Mouse (Mus musculus): Measurements from ENCODE around the gene Fam78a. TPM values are rescaled to one million over a fixed set of nuclear protein-coding genes. Genes with fewer than 3 reads are reported as not detected.

Fam78a gene
- 10 to 100 TPM; 22.8 to 23.9 TPM for total RNA-seq (2021)
- long read RNA-seq, experiment 1, full-length matches to known transcripts: 4 of 20 reads
- long read RNA-seq, experiment 1, partial matches to known transcripts: 5 of 20 reads
- long read RNA-seq, experiment 1, other reads (novel, unspliced or antisense): 11 of 20 reads
- long read RNA-seq, experiment 2, full-length matches to known transcripts: 4 of 22 reads
- long read RNA-seq, experiment 2, partial matches to known transcripts: 6 of 22 reads
- long read RNA-seq, experiment 2, other reads (novel, unspliced or antisense): 12 of 22 reads

DNA sequence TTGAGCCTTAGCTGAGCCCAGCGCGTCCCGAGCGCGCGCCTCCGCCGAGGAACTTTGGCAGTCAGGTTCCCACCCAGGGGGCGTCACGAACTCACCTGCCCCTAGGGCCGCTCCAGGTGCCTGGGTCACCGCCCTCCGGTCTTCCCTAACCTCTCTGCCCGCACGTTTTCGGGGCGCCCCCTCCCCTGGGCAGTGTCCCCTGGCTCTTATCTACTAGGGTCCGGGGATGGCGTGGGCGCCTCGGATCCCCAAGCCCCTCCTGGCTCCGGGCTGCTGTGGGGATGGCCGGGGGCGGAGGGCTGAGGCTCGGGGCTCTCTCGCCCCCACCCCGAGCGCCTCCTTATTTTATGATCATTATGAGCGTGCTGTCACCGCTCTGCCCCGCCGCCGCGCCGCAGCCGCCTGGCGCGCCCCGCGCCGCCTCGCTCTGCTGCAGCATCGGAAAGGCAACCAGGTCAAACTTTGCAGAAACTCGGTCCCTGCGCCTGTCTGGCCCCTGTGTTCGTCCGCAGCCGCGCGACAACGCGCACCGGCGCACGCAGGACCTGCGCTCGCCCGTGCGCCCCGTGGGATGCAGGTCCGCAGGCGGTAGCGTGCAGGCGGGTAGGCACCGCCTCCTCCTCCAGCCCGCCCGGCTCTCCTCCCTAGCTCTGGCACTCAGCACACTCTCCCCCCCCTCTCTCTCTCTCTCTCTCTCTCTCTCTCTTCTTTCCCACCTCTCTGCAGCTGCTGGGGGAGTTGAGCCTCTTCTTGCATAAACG, at the start of gene Fam78a:
TSS of gene Fam78a (minus strand) at position 747 of the 761 bp plus-strand sequence.
- DNase-seq: peak; percentile 43 to 53
- intact Hi-C loops (cut with DNase I): no loop called here

DNA sequence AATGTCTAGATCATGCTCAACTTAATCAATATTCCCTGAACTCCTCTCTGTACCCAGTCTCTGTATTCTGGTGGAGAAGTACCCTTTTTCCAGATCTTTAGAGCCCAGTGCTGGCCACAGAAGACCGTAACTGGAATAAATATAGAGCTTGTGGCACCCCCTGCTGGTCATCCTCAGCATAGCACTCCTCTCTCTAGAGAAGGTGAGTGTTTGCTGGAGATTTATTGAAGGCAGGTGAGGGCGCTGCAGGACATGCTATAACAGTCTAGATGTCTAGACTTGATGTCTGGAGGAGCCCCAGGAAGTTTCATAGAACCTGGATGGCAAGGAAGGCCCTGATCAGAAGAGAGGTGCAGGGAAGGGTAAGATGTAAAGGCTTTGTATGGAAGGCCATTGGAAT, 49.4 kb upstream of the Fam78a start:
- intact Hi-C loops (cut with DNase I): loop anchor here (2.0 to 10.0 kb wide), 3 partner anchors 97 to 449 kb away; partner anchors contain the start of gene Abl1
- DNase-seq: peak; percentile 85 to 90

DNA sequence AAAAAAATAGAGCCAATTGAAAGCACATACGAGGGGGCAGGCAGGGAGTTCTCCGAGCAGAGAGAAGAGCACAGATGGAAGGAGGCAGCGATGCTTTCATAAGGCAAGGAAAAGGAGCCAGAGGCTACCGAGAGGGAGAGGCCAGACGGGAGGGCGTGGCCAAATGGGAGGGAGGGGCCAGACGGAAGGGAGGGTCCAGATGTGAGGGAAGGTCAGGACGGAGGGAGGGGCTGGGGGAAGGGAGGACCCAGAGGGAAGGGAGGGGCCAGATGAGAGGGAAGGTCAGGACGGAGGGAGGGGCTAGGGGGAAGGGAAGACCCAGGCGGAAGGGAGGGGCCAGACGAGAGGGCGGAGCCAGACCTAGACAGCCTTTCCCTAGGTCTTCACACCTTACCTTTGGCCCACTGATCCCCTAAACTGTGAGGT, 47.9 kb upstream of the Fam78a start:
- peak; percentile 48 to 68 for DNase-seq
- intact Hi-C loops (cut with DNase I): loop anchor here (5.0 to 10.0 kb wide), 2 partner anchors 95 to 448 kb away; partner anchors contain the start of gene Abl1

DNA sequence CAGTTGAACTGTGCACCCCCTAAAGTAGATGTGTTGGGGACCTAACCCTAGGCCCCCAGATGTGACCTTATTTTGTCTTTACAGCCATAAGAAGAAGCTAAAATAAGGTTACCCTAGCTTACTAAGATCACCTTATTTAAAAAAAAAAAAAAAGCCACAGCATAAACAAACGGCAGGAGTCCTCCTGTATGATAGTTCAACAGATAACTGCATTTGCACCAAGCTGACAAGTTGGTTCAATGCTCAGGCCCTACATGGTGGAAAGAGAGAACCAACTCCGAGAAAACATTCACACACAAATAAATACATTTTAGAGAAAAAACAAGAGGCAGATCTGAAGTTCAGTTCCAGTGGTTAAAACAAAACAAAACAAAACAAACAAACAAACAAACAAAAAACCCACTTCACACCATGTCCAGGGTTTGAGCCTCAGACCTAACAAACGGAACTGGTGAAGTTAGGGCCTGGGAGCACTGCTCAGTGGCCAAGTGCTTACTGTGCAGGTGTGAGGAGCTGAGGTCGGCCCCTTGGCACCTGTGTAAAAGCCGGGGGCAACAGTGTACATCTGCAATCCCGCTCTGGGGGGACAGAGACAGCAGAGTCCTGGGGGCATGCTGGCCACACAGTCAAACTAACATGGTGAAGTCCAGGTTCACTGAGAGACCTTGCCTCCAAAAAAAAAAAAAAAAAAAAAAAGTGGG, 47.4 kb upstream of the Fam78a start:
- intact Hi-C loops (cut with DNase I): loop anchor here (2.0 to 10.0 kb wide), 3 partner anchors 49 to 447 kb away; partner anchors contain the start of gene Abl1
- no peak for DNase-seq

DNA sequence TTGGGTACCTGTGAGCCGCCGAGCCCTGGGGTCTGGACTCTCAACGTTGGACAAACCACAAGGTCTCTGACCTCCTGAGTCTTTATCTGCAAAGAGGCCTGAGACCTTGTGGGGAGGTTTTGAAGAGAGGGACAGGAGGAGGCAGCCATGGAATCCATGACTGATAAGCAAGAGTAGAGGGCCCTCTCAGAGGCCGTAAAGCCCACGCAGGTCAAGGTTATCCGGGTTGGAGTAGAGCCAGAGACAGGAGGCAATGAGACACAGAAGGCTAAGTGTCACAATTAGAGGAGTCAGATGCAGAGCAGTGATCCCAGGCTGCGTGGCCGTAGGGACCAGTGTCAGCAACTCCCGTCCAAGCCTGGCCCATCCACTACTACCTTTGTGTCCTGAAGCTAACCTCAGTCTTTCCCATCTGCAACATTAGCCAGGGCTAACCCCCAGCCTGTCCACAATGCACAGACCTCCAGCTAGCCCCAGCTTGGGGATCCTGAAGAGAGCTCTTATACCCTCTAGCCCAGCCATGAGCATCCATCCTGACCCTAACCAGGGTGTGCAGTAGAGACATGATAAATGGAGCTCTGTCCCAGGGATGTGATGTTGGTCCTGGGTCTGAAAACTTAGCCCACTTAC, 46.7 kb upstream of the Fam78a start:
- intact Hi-C loops (cut with DNase I): loop anchor here (2.0 to 10.0 kb wide), 3 partner anchors 49 to 447 kb away; partner anchors contain the start of gene Abl1
- DNase-seq: no peak

DNA sequence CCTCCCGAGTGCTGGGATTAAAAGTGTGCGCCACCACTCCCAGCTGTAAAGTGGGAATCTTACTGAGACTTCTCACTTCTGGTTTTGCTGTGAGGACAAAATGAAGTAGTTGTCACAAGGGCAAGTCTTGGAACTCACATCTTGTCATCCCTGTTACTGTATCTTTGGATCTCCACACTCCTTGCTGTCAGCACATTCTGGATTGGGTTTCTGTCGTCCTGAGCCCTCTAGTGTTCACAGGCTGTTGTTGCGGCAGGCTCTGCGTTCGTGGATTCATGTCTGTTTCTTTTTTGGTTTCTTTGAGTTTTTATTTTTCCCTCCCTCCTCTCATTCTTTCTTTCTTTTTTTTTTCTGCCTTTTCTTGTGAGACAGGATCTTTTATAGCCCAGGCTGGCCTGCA, 45.8 kb upstream of the Fam78a start:
- DNase-seq: peak; percentile 47 to 70
- intact Hi-C loops (cut with DNase I): loop anchor here (2.0 to 10.0 kb wide), 3 partner anchors 48 to 446 kb away; partner anchors contain the start of gene Abl1

DNA sequence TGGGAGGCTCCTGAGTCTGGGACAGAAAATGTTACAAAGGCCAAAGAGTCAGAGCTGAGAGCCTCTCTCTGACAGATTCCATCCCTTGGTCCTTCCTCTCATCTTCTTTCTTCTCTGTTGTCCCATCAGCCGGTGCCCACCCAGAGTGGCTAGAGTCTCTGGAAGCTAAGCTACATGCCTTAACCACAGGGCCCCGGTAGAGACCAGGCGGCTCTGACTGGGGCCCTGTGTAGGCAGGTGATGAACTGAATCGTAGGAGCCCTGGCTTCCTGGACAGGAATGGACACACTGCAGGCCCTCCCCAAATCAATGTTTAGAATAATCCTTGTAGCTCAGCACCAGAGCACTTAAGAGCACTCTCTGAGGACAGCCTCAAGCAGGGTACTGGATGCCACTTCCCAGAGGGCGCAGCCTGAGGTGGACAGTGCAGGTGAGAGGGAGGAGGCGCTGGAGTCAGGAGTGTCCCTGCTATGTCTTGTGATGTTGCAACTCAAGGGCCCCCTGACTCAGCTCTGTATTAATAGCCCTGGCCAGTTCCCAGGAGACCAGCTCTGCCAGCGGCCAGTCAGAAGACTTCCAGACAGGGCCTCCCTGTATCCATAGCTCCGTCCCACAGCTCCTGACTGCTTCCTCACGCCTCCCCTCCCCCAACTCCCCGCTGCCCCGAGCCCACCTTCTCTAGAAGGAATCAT, 44.9 kb upstream of the Fam78a start:
- peak; percentile 66 to 83 for DNase-seq
- intact Hi-C loops (cut with DNase I): loop anchor here (2.0 to 10.0 kb wide), 3 partner anchors 47 to 445 kb away; partner anchors contain the start of gene Abl1

DNA sequence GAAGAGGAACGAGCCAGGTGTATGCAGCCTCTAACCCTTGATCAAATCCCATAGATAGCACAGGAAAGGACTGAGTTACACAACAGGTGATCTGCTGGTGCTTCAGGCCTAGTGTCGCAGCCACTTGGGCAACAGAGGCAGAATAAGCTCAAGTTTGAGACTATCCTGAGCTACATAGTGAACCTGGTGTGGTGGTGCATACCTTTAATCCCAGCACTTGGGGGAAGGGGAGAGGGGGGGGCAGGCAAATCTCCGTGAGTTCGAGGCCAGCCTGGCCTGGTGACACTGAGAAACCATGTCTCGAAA, 43.8 kb upstream of the Fam78a start:
- intact Hi-C loops (cut with DNase I): no loop called here
- DNase-seq: no peak

DNA sequence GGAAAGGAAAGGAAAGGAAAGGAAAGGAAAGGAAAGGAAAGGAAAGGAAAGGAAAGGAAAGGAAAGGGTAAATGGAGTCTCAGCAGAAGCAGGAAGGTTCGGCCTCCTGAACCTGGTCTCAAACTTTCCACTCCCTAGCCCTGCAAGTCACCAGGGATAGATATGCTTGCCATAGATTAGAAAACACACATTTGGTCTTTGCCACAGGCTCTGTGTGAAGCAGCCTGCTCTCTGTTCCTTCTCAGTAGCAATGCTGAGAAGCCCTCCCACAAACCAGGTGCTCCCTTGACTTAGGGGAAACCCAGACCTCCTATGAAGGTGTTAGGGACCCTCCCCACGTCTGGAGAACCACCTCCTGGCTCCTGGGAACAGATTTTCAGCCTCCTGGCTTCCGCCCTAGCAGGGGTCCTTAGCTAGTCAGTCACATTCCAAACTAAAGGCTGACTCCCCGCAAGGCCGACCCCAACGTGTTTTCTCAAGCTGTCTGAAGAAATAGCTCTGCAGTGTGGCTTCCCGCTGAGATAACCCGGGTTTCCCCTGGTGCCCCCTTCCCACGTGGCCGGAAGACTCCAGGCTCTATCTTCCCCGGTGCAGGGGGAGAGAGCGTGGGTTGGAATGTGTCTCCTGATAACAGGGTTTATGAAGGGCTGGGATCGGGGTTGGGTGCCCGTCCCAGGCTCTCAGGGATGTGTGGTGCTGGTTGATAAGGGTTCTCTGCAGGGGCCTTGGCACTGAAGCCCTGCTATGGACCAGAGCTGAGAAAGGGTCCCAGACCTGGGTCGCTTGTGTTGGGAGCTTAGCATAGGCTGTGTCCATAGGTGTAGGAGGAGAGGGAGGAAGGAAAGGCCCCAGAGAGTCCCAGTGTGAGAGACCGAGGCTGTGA, 43.2 kb upstream of the Fam78a start:
- peak; percentile 27 to 44 for DNase-seq
- intact Hi-C loops (cut with DNase I): no loop called here

DNA sequence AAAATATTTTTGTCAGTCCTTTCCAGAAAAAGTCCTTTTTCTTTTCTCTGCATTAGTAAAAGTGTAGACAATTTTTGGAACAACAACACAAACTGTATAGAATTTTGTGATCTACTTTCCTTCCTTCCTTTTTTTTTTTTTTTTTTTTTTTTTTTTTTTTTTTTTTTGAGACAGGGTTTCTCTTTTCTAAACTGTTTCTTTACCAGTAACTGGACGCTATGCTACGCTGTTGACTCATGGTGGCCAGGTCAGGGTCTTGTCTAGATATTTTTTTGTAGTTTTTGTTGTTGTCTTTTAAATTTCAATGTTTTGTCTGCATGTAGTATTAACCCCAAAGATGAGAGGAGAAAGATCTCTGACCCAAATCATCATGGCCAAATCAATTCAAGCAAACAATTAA, 37.1 kb upstream of the Fam78a start:
- intact Hi-C loops (cut with DNase I): no loop called here

DNA sequence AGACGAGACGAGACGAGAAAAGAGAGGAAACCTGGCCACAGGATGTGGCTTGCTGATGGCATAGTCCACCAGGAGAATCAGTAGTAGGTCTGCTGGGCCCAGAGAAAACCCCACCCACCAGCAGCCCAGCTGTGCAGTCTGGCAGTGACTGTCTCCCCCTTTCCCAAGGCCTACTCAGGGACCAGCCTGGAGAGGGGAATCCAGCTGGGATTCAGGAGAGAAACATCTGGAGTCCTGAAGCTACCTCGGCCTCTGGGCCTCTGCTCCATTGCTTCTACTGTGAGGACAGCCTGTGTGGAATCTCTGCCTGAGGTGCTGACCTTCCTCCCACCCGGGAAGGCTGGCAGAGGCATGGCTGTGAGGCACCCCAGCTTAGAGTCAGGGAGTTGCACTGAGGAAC, 36.5 kb upstream of the Fam78a start:
- intact Hi-C loops (cut with DNase I): no loop called here

More for the DNA sequence above, 37.1 kb upstream of the Fam78a start:
- no peak for DNase-seq

DNA sequence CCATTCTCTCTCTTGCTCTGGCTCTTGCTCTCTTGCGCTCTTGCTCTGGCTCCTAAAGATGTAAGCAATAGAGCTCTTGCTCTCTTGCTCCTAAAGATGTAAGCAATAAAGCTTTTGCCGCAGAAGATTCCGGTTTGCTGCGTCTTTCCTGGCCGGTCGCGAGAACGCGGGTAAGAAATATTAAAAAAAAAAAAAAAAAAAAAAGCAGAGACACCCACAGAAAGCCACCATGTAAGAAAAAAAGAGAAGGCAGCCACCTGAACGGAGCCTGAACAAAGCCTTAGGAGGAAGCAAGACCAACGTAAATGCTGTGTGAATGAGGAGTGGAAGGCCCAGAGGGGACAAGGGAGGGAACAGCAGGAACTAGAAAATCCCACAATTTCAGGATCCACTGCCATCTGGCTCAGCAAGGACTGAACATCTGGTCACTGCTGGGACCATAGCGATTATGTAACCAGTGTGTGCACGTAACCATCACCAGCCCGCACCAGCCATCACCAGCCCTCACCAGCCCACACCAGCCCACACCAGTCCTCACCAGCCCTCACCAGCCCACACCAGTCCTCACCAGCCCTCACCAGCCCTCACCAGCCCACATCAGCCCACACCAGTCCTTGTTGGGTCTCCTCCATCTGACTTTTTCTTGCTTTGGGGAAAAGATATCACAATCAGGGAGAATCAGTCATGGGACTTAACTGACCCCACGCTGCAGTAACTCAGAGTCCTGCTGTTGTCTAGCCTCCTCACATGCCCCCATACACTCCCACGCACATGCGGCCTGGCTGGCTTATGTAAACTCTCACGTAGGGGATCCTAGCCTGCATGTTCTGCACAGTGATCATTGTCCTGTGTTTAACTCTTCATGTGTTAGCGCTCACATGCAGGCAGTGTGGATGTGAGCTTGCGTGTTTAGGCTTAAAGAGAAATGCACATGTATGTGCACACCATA, 35.4 kb upstream of the Fam78a start:
- peak; percentile 52 to 63 for DNase-seq
- intact Hi-C loops (cut with DNase I): no loop called here

More for the DNA sequence above, 36.5 kb upstream of the Fam78a start:
- DNase-seq: peak; percentile 47 to 55

DNA sequence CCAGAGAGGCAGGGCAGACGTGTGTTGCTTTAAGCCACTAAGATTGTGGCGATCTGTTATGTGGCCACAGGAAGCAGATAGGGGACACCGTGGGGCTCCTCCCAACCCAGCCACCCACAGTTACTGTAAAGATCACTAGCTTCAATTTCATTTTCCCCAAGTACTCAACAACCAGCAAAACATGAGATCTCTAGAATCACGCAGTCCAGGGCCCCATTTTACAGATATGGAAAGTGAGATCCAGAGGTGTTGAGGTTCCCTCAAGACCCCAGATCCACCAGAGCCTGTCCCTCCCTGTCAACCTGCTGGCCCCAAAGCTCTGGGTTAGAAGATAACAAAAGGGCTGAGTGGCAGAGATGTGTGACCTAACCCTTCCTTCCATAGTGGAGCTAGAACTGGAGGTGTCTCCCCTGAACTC, 31.2 kb upstream of the Fam78a start:
- intact Hi-C loops (cut with DNase I): no loop called here
- no peak for DNase-seq

DNA sequence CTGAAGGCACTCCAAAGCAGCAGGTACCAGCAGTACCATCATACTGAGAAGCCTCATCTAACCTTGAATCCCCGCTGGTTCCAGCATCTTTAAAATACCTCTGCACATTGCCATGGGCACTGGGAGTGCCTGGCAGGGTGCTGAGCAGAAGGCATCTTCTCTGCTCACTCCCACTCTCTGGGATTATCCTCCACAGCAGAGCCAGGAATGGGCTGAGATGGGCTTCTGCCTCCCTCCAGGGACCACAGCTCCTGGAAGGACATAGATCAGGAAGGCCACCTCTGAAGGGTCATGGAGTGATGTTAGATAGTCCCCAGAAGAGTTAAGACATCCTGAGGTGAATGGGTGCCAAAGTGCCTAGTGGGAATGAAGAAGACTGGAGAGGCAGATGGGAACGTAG, 27.9 kb upstream of the Fam78a start:
- intact Hi-C loops (cut with DNase I): no loop called here
- no peak for DNase-seq

DNA sequence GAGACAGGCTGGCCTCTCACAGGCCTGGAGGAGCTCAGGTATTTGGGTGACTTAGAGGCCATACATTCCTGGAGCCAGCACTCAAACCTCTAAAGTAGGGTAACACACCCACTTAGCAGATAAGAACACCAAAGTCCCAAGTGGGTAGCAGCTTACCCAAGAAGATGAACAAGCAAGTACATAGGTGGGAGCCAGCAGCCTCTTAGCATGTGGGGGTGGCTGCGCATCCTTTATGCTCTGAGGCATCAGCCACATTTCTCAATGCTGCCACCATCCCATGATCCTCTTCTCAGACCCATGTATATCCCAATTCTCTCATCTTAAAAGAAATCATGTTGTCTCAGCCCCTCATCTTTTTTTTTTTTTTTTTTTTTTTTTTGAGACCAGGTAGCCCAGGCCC, 26.6 kb upstream of the Fam78a start:
- DNase-seq: no peak
- intact Hi-C loops (cut with DNase I): no loop called here

DNA sequence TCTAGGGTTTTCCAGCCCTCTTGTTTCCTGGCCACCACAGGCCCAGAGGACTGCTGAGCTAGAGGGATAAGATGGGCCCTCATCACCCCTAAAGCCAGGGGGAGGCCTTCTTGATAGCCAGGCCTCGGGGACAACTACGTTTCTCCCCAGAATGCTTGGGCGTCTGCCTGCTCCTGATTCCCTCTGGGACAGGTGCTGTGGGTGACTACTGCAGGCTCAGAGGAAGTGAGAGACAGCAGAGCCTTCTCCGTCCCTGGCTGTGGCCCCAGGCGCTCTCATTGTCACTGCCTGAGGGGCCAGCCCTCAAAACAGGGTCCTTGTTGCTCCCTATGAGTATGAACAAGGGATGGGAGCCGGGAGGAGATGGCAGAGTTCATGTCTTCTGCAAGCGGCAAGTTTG, 21.3 kb upstream of the Fam78a start:
- intact Hi-C loops (cut with DNase I): no loop called here
- no peak for DNase-seq

DNA sequence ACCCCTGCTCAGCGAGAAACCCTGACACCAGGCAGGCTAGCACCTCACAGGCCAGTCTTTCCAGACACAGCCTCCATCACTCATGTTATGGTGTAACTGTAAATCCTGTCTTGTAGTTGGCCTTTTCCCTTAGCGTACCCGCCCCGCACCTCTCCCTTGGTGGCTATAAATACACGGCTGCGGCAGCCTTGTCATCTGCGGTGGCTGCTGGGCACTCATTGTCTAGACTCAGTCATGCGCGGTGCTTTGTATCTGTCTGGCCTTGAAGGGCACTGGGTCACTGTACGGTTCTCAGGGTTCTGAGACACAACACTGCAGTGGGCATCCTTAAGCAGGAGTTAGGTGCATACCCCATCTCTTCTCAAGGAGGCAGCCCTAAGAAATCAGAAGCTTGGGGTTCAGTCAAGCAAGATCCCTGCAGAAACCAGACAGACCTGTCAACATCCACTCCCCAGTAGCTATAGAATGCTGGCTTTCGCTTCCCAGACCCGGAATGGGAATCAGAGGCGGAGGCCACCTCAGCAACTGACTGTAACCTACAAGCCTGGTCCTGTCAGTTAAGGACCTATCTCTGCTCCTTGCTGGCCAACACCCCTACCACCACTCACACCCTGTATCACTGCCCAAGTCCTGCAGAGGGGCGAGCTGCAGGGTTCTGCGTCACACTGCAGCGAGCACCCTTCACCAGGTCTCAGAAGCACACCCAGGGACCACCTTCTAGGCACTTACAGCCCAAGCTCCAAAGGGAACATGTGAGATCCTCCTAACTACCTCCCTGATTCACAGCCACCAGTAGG, 20.7 kb upstream of the Fam78a start:
- DNase-seq: peak in 1 of 2 experiments; percentile 29
- intact Hi-C loops (cut with DNase I): no loop called here

Data from heart, postnatal 14 days (tissue).